Mouse (Mus musculus): ENCODE measurements at regions not wholly inside any gene's neighbourhood (a gene's known extent, or its start where the extent isn't known, plus 50 kb on each side); places are given as distances from the start of the nearest gene placed in this dataset.
A peak's percentile ranks its signal among the peaks of the same experiment; 100 is the strongest.

- DNase-seq (ENCODE audit: low read depth): no peak
These were observed 75.0 kb upstream of the Epc2 start for GRCm38 (mm10) chr2:49376281-49376680.

- no peak for DNase-seq (ENCODE audit: low read depth)
These were observed 72.0 kb upstream of the Epc2 start for GRCm38 (mm10) chr2:49379222-49379805.

DNA sequence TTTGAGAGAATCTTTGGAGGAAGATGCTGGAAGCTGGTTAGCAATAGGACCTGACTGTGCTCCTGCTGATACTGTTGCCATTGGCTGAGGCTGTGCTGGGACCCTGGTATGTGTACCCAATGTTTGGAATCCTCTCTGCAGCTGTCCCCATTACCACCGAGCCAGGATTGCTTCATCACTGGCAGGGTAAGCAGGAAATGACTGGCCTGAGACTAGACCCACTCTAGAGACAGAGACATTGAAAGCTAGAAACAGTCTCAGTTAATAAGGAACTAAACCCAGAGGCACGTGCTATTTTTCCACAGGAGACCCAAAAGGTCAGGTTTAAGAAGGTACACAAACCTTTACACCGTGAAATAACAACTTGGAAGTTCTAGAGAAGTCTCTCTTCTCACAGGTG, 70.3 kb upstream of the Epc2 start:
- DNase-seq (ENCODE audit: low read depth): peak; percentile 60

DNA sequence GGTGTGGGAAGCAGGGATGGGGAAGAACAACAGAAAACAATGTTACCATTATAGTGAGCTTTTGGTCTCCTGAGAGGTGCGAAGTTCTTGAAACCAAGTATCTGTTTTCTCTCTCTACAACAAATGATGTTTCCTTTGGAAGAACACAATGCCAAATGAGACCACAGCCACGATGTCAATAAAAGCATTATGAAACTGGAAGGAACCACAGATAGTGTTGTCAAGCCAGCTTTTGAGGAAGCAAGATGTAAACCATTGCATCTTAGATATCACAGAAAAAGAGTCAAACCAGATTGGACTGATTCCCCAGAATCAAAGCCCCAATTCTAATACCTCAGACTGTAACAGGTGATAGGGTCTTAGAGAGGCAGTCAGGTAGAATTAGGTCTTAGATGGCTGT, 64.5 kb upstream of the Epc2 start:
- DNase-seq (ENCODE audit: low read depth): no peak

GRCm38 (mm10) chr2:49391322-49392262, 59.7 kb upstream of the Epc2 start:
- no peak for DNase-seq (ENCODE audit: low read depth)

Data from 416B (cell line).